Mouse (Mus musculus) thymus, adult 2 months (tissue): ENCODE measurements around the gene Mtfmt.

Experiments
- CTCF ChIP-seq: fragments of 200-500 bp; IDR thresholded peaks from 2 replicates; pipeline ENCODE4 v1.5.1; 2012; ENCODE audit warnings: mild to moderate bottlenecking, control low read depth, low read length, moderate library complexity, borderline replicate concordance; ENCODE audit not compliant: control insufficient read depth, poor library complexity, insufficient read depth; ENCODE audit errors: extremely low read depth
- POLR2A ChIP-seq: fragments of 200-500 bp; IDR thresholded peaks from 2 replicates; pipeline ENCODE4 v1.6.1; 2012; ENCODE audit warnings: mild to moderate bottlenecking, low read length, control low read depth, moderate library complexity; ENCODE audit not compliant: control insufficient read depth, poor library complexity, insufficient read depth; ENCODE audit errors: extremely low read depth

- TF ChIP-seq CTCF (peak; percentile 23; the same call in 1 of the 2 replicates), POLR2A (no peak)
Measured at GRCm38 (mm10) chr9:65432236-65432635, 3.3 kb upstream of the Mtfmt start.
